Mouse (Mus musculus) spleen, adult 10 weeks (tissue): Measurements from ENCODE around the gene Nckap5. TPM values are rescaled to one million over a fixed set of nuclear protein-coding genes. Genes with fewer than 3 reads are reported as not detected.

Experiments used
- polyA plus RNA-seq: library from polyadenylated mRNA; stranded (reverse); fragments of 350-450 nt; fragmentation: Illumina TruSeq; extraction: RNeasy Lipid Tissue Mini Kit (QIAGEN cat#74804); gene quantifications from one replicate; pipeline ENCODE4 v1.2.3, GENCODE M21; 2015; ENCODE audit warnings: low replicate concordance; ENCODE audit not compliant: insufficient read depth

The Nckap5 gene
- polyA plus RNA-seq = 0.35 TPM

GRCm38 (mm10) chr1:126830031-126830927, at the start of gene Nckap5:
Nckap5 (minus strand) TSS chr1:126830799.

GRCm38 (mm10) chr1:125912601-125913600, 917.7 kb downstream of the Nckap5 start, which contains the start of gene Lypd1:
Lypd1 (minus strand) TSS chr1:125913101.

